Mouse (Mus musculus): Measurements from ENCODE around the gene Siae.

The Siae gene

GRCm38 (mm10) chr9:37572204-37572876 lies 16.8 kb downstream of the Siae start:
- no peak for DNase-seq (ENCODE audit: low spot score)

GRCm38 (mm10) chr9:37576436-37576930 lies 21.0 kb downstream of the Siae start:
- no peak for DNase-seq (ENCODE audit: low spot score)

GRCm38 (mm10) chr9:37583594-37583993 lies 28.1 kb downstream of the Siae start:
- no peak for DNase-seq (ENCODE audit: low spot score)

GRCm38 (mm10) chr9:37586718-37587117 lies 31.2 kb downstream of the Siae start:
- DNase-seq (ENCODE audit: low spot score): no peak

GRCm38 (mm10) chr9:37590381-37590780 lies 34.9 kb downstream of the Siae start:
- DNase-seq (ENCODE audit: low spot score): no peak

DNA sequence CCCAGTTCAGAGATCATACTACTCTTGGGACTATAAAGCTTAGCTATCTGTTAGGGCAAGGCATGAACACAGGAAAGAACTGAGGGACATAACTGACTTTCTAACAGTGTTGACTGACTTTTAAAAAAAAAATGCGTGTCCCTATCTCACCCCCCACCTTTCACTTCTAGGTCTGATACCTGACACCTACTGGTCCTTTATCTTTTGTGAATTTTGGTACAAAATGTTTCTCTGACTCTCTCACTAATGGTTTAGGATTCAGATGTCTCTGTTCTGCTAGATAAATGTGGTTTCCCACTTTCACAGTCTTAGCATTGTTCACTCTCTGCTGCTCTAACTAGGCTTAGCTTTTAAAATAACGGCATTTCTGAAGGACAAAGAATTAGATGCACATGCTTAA lies 36.5 kb downstream of the Siae start:
- DNase-seq (ENCODE audit: low spot score): no peak

- no peak for DNase-seq (ENCODE audit: low spot score)
Observed at GRCm38 (mm10) chr9:37592633-37593032, 37.1 kb downstream of the Siae start.

GRCm38 (mm10) chr9:37593690-37594089 lies 38.2 kb downstream of the Siae start:
- no peak for DNase-seq (ENCODE audit: low spot score)

DNA sequence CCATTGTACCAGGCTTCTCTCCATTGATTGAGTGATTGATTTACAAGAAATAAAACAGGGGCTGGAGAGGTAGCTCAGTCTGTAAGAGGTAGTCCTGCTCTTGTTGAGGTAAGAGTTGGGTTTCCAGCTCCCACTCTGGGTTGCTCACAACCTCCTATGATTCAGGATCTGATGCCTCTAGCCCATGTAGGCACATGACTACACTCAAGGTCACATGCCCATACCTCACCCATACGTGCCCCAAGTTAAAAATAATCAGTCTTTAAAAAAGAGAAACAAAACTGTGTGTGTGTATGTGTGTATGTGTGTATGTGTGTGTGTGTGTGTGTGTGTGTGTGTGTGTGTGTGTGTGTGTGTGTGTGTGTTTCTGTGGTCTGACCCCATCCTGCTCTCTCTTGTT lies 40.1 kb downstream of the Siae start:
- DNase-seq (ENCODE audit: low spot score): no peak

- DNase-seq (ENCODE audit: low spot score): no peak
Observed at GRCm38 (mm10) chr9:37598637-37599036, 43.1 kb downstream of the Siae start.

DNA sequence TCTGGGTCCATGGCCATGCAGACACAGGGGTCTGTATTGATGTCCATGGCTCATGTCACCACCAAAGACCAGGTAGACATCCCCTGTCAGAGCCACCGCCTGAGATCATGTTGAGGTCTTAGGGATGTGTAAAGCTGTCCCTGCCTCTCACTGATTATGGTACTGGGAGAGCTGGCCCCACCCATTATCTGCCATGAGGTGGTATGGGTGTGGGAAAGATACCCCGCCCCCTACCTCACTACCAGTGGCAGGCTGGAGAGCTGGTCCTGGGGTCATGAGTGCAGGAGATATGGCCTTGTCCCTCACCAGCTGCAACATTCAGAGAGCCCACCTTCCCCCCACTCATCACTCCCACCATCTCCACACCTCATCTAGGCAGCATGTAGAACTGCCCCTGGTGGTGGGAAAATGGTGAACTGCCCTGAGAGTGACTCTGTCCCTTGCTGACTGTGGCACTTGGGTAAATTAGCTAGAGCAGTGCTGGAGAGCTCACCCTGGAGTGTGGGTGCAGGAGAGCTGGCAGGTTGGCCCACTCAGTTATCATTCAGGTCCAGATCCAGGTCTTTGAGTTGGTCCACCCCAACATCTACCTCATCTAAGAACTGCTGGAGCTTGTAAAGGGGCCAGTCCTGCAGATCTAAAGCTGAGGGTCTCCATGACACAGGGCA lies 45.2 kb downstream of the Siae start:
- DNase-seq (ENCODE audit: low spot score): no peak

- no peak for DNase-seq (ENCODE audit: low spot score)
Observed at GRCm38 (mm10) chr9:37605089-37605488, 49.6 kb downstream of the Siae start.

DNA sequence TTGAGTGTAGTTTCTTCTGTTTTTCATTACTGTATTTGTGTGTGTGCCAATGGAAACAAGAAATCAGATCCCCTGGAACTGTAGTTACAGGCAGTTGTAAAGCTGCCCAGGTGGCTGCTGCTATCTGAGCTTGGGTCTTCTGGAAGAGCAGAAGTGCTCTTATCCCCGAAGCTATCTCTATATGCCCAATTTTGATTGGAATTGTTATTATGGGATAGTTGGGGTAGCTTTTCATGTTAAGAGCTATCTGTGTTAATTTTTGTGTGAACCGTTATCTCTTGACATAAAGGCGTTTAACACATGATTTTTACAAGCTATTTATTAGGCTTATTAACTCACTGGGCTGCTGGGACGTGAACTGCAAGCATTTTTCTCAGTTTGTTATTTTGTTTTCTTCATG lies 54.1 kb downstream of the Siae start:
- no peak for DNase-seq (ENCODE audit: low spot score)

DNA sequence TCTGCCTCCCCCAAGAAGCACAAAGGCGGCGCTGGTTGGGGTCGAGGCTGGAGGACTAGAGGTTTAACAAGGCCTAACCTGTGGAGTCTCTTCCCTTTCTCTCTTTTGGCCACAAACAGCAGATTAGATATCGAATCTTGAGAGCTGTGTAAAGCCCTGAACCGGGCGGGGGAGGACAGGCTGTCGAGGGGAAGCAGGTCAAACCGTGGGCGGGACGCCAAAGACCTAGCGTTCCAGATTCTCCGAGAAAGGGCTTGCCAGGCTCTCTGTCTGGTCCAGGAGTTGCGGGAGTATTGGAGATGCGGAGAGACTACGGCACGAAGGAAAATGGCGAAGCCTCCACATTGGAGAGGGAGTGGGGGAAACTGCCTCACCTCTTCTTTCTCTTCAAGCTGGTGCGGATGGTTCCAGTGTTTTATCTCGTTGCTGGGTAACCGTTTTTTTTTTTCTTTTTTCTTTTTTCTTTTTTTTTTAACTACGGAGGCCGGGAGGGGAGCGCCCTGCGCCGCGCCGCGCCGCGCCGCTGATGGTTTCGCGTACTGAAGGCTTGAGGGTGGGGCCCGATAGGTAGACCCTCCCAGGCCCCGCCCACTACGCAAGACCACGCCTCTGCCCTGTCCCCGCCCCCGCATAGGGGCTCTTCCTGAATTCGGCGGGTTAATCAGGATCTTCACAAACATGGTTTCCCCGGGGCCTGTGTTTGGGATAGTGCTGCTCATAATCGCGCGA lies 57.8 kb downstream of the Siae start, which contains the start of gene Spa17:
Spa17 (minus strand) TSS at position 541 of the 729 bp plus-strand sequence.
- peak; percentile 60 for DNase-seq (ENCODE audit: low spot score)

- no peak for DNase-seq (ENCODE audit: low spot score)
Observed at GRCm38 (mm10) chr9:37613911-37614280, 58.4 kb downstream of the Siae start.

DNA sequence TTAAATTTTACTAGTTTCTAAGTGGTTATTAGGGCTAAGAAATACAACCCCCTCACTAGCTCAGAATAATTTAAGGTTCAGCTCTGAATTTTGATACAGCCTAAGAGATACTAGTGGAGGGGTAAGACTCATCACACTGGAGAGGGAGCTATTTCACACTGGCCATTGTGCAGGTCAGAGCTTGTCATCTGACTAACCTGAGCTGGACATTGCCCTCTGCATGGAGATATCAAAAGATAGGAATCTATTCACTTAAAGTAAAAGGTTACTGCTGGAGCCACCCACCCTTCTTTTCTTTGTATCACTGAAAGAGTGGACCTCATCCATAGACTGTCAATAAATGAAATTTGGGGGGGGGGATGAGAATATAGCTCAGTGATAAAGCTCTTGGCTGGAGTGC lies 58.8 kb downstream of the Siae start:
- no peak for DNase-seq (ENCODE audit: low spot score)

GRCm38 (mm10) chr9:37615220-37615619 lies 59.7 kb downstream of the Siae start:
- DNase-seq (ENCODE audit: low spot score): no peak

GRCm38 (mm10) chr9:37616770-37617169 lies 61.3 kb downstream of the Siae start:
- DNase-seq (ENCODE audit: low spot score): no peak

GRCm38 (mm10) chr9:37621290-37621689 lies 65.8 kb downstream of the Siae start:
- no peak for DNase-seq (ENCODE audit: low spot score)

DNA sequence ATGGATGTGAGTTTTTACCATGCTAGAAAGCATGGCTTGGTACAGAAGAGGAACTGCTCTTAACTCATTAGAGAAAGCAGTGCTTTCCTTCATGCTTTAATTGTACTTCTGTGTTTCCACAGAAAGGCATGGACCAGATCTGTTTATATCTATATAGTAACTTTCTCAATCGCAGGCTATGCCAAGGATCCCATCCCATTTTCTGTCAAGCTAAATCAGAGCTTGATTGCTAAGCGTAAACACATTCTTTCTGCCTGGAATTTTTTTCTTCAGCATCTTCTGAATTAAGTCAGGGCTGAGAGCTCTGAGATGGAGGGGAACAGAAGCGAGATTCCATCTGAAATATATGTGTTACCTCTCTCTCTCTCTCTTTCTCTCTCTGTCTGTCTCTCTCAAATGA lies 68.5 kb downstream of the Siae start:
- DNase-seq (ENCODE audit: low spot score): no peak

GRCm38 (mm10) chr9:37624502-37624901 lies 69.0 kb downstream of the Siae start:
- DNase-seq (ENCODE audit: low spot score): no peak

- DNase-seq (ENCODE audit: low spot score): no peak
Observed at GRCm38 (mm10) chr9:37625129-37625528, 69.6 kb downstream of the Siae start.

GRCm38 (mm10) chr9:37625641-37626040 lies 70.1 kb downstream of the Siae start:
- DNase-seq (ENCODE audit: low spot score): no peak
